Mouse (Mus musculus) kidney, adult 2 months (tissue): Measurements from ENCODE around the gene Lats2.

Experiments
- CTCF ChIP-seq: fragments of 200-500 bp; conservative IDR thresholded peaks from 2 replicates; pipeline ENCODE4 v1.5.1; 2011; ENCODE audit warnings: low read depth, mild to moderate bottlenecking, control low read depth, low read length, moderate library complexity, mixed read lengths; ENCODE audit not compliant: insufficient read depth, insufficient read length
- POLR2A ChIP-seq: fragments of 200-500 bp; IDR thresholded peaks from one replicate; pipeline ENCODE4 v1.6.1; 2011; ENCODE audit warnings: low read depth, low read length, control low read depth

DNA sequence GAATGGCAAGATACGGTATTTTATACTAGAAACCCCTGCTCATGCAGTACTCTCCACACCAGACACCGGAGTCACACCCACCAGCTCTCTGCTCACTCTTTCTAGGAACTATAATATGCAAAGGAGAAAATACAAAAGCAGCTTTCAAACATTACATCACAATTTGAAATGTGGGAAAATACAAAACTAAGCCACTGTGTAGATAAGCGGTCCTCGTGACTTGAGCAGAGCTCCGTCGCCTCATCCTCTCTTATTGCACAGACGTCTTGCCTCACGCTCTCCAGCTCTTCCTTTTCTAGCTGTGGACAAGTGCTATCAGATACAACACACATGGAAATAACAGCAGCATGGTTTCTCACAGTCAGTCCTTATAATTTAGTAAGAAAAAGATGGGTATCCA, 67.5 kb downstream of the Lats2 start:
- no peak for TF ChIP-seq POLR2A
- no peak for TF ChIP-seq CTCF
